Mouse (Mus musculus) CH12.LX (cell line): Measurements from ENCODE around the gene Zfp36l1. TPM values are rescaled to one million over a fixed set of nuclear protein-coding genes. Genes with fewer than 3 reads are reported as not detected.

ENCODE experiments used
- DNase-seq: peaks from one replicate; pipeline ENCODE4 v3.0.0-alpha.2; 2013; ENCODE audit errors: extremely low read depth
- H3K27ac ChIP-seq: 2 replicates; pipeline ENCODE4 v1.5.1; 2012; ENCODE audit warnings: low read depth, mild to moderate bottlenecking, control low read depth, moderate library complexity; ENCODE audit not compliant: insufficient read depth
- H3K27me3 ChIP-seq: replicated peaks from 2 replicates; pipeline ENCODE3; 2012; ENCODE audit warnings: inconsistent platforms
- H3K36me3 ChIP-seq, 2 experiments: replicated peaks in 1 of 2; 2 replicates each; pipeline versions ENCODE3 to v1.6.1; 2012; ENCODE audit warnings: inconsistent platforms in 1 of 2, low read length in 1 of 2, mild to moderate bottlenecking in 1 of 2, mixed read lengths in 1 of 2, moderate library complexity in 1 of 2; ENCODE audit not compliant: control insufficient read depth in 1 of 2, insufficient read depth in 1 of 2
- H3K4me1 ChIP-seq, 2 experiments: 2 replicates each; pipeline ENCODE4 v1.6.1; 2012; ENCODE audit warnings: inconsistent platforms in 1 of 2, moderate library complexity in 1 of 2; ENCODE audit not compliant: insufficient read depth in 2 of 2, control insufficient read depth in 1 of 2
- H3K4me2 ChIP-seq: 2 replicates; pipeline ENCODE4 v1.6.1; 2012; ENCODE audit warnings: low read depth, mild to moderate bottlenecking, control low read depth; ENCODE audit not compliant: poor library complexity, insufficient read depth, severe bottlenecking
- H3K4me3 ChIP-seq, 3 experiments: fragments of 150-350 bp in 1 of 3; sonication (generic) in 1 of 3; replicated peaks in 1 of 3; 2 replicates each; pipeline versions ENCODE3 to v1.5.1; 2011 to 2012; ENCODE audit warnings: low read depth in 2 of 3, low read length in 2 of 3, mild to moderate bottlenecking in 2 of 3, moderate library complexity in 2 of 3, control low read depth in 1 of 3, improper control_type of control experiment in 1 of 3, inconsistent platforms in 1 of 3, mixed read lengths in 1 of 3; ENCODE audit not compliant: poor library complexity in 1 of 3
- H3K79me2 ChIP-seq: replicated peaks from 2 replicates; pipeline ENCODE4 v1.6.1; 2012; ENCODE audit warnings: mild to moderate bottlenecking, moderate library complexity; ENCODE audit not compliant: control insufficient read depth, poor library complexity, insufficient read depth, severe bottlenecking; ENCODE audit errors: extremely low read depth
- H3K9ac ChIP-seq: 2 replicates; pipeline ENCODE4 v1.6.1; 2012; ENCODE audit warnings: low read depth, mild to moderate bottlenecking, control low read depth, moderate library complexity; ENCODE audit not compliant: insufficient read depth
- H3K9me3 ChIP-seq: replicated peaks from 2 replicates; pipeline ENCODE3; 2012; ENCODE audit warnings: low read length, inconsistent platforms, mixed read lengths
- BHLHE40 ChIP-seq: IDR thresholded peaks from 2 replicates; pipeline ENCODE4 v1.6.1; 2011; ENCODE audit warnings: mild to moderate bottlenecking, low read depth, low read length, improper control_type of control experiment
- CHD1 ChIP-seq: IDR thresholded peaks from 2 replicates; pipeline ENCODE4 v1.6.1; 2012; ENCODE audit warnings: low read depth, low read length, improper control_type of control experiment, inconsistent platforms
- CHD2 ChIP-seq: IDR thresholded peaks from 2 replicates; pipeline ENCODE4 v1.6.1; 2011; ENCODE audit warnings: low read length, improper control_type of control experiment
- CTCF ChIP-seq, 2 experiments: IDR thresholded peaks in 1 of 2; conservative IDR thresholded peaks in 1 of 2; 2 replicates each; pipeline ENCODE4 v1.5.1; 2011 to 2012; ENCODE audit warnings: low read depth in 2 of 2, low read length in 2 of 2, improper control_type of control experiment in 1 of 2, inconsistent platforms in 1 of 2, mild to moderate bottlenecking in 1 of 2, moderate library complexity in 1 of 2
- E2F4 ChIP-seq: IDR thresholded peaks from 2 replicates; pipeline ENCODE4 v1.6.1; 2011; ENCODE audit warnings: low read depth, low read length, improper control_type of control experiment; ENCODE audit not compliant: insufficient replicate concordance
- ELF1 ChIP-seq: IDR thresholded peaks from 2 replicates; pipeline ENCODE4 v1.6.1; 2014; ENCODE audit warnings: low read depth, mild to moderate bottlenecking, inconsistent platforms, low read length, improper control_type of control experiment
- EP300 ChIP-seq: IDR thresholded peaks from 2 replicates; pipeline ENCODE4 v1.6.1; 2011; ENCODE audit warnings: low read length, improper control_type of control experiment
- ETS1 ChIP-seq: conservative IDR thresholded peaks from 2 replicates; pipeline ENCODE4 v1.6.1; 2012; ENCODE audit warnings: low read depth, mild to moderate bottlenecking, inconsistent platforms, low read length, improper control_type of control experiment, moderate library complexity
- GABPA ChIP-seq: IDR thresholded peaks from 2 replicates; pipeline ENCODE4 v1.6.1; 2012; ENCODE audit warnings: low read depth, low read length, improper control_type of control experiment, inconsistent platforms; ENCODE audit not compliant: insufficient replicate concordance
- HCFC1 ChIP-seq: IDR thresholded peaks from 2 replicates; pipeline ENCODE4 v1.6.1; 2012; ENCODE audit warnings: low read depth, mild to moderate bottlenecking, inconsistent platforms, low read length, improper control_type of control experiment
- IRF4 ChIP-seq: IDR thresholded peaks from 2 replicates; pipeline ENCODE4 v1.6.1; 2014; ENCODE audit warnings: low read depth, mild to moderate bottlenecking, inconsistent platforms, low read length, improper control_type of control experiment
- JUN ChIP-seq: IDR thresholded peaks from 2 replicates; pipeline ENCODE4 v1.6.1; 2011; ENCODE audit warnings: low read depth, mild to moderate bottlenecking, low read length, improper control_type of control experiment, moderate library complexity; ENCODE audit not compliant: insufficient read depth
- JUND ChIP-seq: conservative IDR thresholded peaks from 2 replicates; pipeline ENCODE4 v1.6.1; 2011; ENCODE audit warnings: low read depth, low read length, improper control_type of control experiment
- MAX ChIP-seq: IDR thresholded peaks from 2 replicates; pipeline ENCODE4 v1.6.1; 2011; ENCODE audit warnings: low read length, improper control_type of control experiment
- MEF2A ChIP-seq: IDR thresholded peaks from 2 replicates; pipeline ENCODE4 v1.6.1; 2014; ENCODE audit warnings: low read depth, mild to moderate bottlenecking, inconsistent platforms, low read length, improper control_type of control experiment, borderline replicate concordance
- MYC ChIP-seq: IDR thresholded peaks from 2 replicates; pipeline ENCODE4 v1.6.1; 2011; ENCODE audit warnings: low read depth, mild to moderate bottlenecking, improper control_type of control experiment, low read length
- NELFE ChIP-seq: IDR thresholded peaks from 2 replicates; pipeline ENCODE4 v1.6.1; 2011; ENCODE audit warnings: low read depth, low read length, improper control_type of control experiment
- NRF1 ChIP-seq: IDR thresholded peaks from 2 replicates; pipeline ENCODE4 v1.6.1; 2014; ENCODE audit warnings: low read depth, mild to moderate bottlenecking, inconsistent platforms, low read length, improper control_type of control experiment, moderate library complexity
- PAX5 ChIP-seq: IDR thresholded peaks from 2 replicates; pipeline ENCODE4 v1.6.1; 2012; ENCODE audit warnings: low read length, inconsistent platforms, mixed read lengths
- POLR2A ChIP-seq: IDR thresholded peaks from 2 replicates; pipeline ENCODE4 v1.6.1; 2011; ENCODE audit warnings: low read depth, mild to moderate bottlenecking, improper control_type of control experiment, low read length
- POLR2AphosphoS2 ChIP-seq: IDR thresholded peaks from 2 replicates; pipeline ENCODE4 v1.6.1; 2011; ENCODE audit warnings: low read depth, low read length, improper control_type of control experiment
- RAD21 ChIP-seq: IDR thresholded peaks from 2 replicates; pipeline ENCODE4 v1.6.1; 2011; ENCODE audit warnings: low read depth, mild to moderate bottlenecking, low read length, improper control_type of control experiment, moderate library complexity
- RCOR1 ChIP-seq: conservative IDR thresholded peaks from 2 replicates; pipeline ENCODE4 v1.6.1; 2012; ENCODE audit warnings: low read depth, mild to moderate bottlenecking, inconsistent platforms, low read length, improper control_type of control experiment
- SMC3 ChIP-seq: IDR thresholded peaks from 2 replicates; pipeline ENCODE4 v1.6.1; 2011; ENCODE audit warnings: low read depth, low read length, improper control_type of control experiment
- TBP ChIP-seq: conservative IDR thresholded peaks from 2 replicates; pipeline ENCODE4 v1.6.1; 2011; ENCODE audit warnings: low read depth, low read length, improper control_type of control experiment
- TCF12 ChIP-seq: IDR thresholded peaks from 2 replicates; pipeline ENCODE4 v1.6.1; 2014; ENCODE audit warnings: low read depth, mild to moderate bottlenecking, inconsistent platforms, low read length, improper control_type of control experiment
- UBTF ChIP-seq: IDR thresholded peaks from 2 replicates; pipeline ENCODE4 v1.6.1; 2012; ENCODE audit warnings: low read depth, mild to moderate bottlenecking, inconsistent platforms, low read length, improper control_type of control experiment, moderate library complexity
- USF1 ChIP-seq: IDR thresholded peaks from 2 replicates; pipeline ENCODE4 v1.6.1; 2014; ENCODE audit warnings: low read depth, mild to moderate bottlenecking, inconsistent platforms, low read length, improper control_type of control experiment
- USF2 ChIP-seq: conservative IDR thresholded peaks from 2 replicates; pipeline ENCODE4 v1.6.1; 2011; ENCODE audit warnings: low read depth, low read length, improper control_type of control experiment
- ZMIZ1 ChIP-seq: IDR thresholded peaks from 2 replicates; pipeline ENCODE4 v1.6.1; 2012; ENCODE audit warnings: low read depth, mild to moderate bottlenecking, inconsistent platforms, low read length, improper control_type of control experiment
- dilution Hi-C: fragments of 300-500 bp; cut with MboI; formaldehyde crosslinking; loops from 2 replicates; pipeline ENCODE4 v1.14.3; 2020; ENCODE audit warnings: low sequenced_read_pairs; ENCODE audit not compliant: extremely low pct_unique_long_range_greater_than_20kb, extremely low pct_ligation_motif_present
- in situ Hi-C: fragments of 300-500 bp; cut with MboI; formaldehyde crosslinking; loops from 3 replicates; pipeline ENCODE4 v1.14.3; 2019; ENCODE audit warnings: low sequenced_read_pairs, low pct_ligation_motif_present, low pct_unique_long_range_greater_than_20kb, mixed read lengths
- polyA plus RNA-seq: library from polyadenylated mRNA; unstranded; fragments of >175 nt; gene quantifications from 2 replicates; pipeline ENCODE4 v1.2.1, GENCODE M21; 2012; ENCODE audit warnings: low read depth; ENCODE audit not compliant: insufficient read length
- total RNA-seq, 2 experiments: library from RNA; depleted of rRNA; stranded (reverse); fragments of 300-350 nt in 1 of 2; fragments of >200 nt in 1 of 2; gene quantifications; 2 replicates each; pipeline ENCODE4 v1.2.3; 2012 to 2014

Gene Zfp36l1
- total and polyA plus RNA-seq, 3 experiments = 32.7 to 192 (median 50.7) TPM

GRCm38 (mm10) chr12:80091080-80091479 lies 21.7 kb downstream of the Zfp36l1 start:
- Histone ChIP-seq H3K79me2 (no peaks in the 10 kb centered on the region), H3K9ac (peak overlapping the region; percentile 41; the same call in 1 of the 2 replicates), H3K4me2 (peak overlapping the region; percentile 64)
- TF ChIP-seq USF1 = no peak
- TF ChIP-seq CHD2 = no peak
- 0 out of 2 replicates have a peak, but pooled peaks have one; percentile 30 for TF ChIP-seq BHLHE40
- no peak for TF ChIP-seq PAX5
- TF ChIP-seq POLR2A = 0 out of 2 replicates have a peak, but pooled peaks have one; percentile 48
- TF ChIP-seq RAD21 = no peak; the same call in 1 of the 2 replicates
- no peak for TF ChIP-seq ELF1
- no peak for TF ChIP-seq ETS1
- no peak for TF ChIP-seq USF2
- no peak for TF ChIP-seq E2F4
- no peak for TF ChIP-seq NRF1
- TF ChIP-seq TBP = peak; percentile 62; the same call in 1 of the 2 replicates
- no peak for TF ChIP-seq GABPA
- peak; percentile 32 for TF ChIP-seq HCFC1
- no peak for TF ChIP-seq POLR2AphosphoS2
- no peak for TF ChIP-seq JUND
- TF ChIP-seq NELFE = peak; percentile 28; the same call in 1 of the 2 replicates
- no peak for TF ChIP-seq JUN
- peak; percentile 25; the same call in 1 of the 2 replicates for TF ChIP-seq EP300
- TF ChIP-seq MAX = 0 out of 2 replicates have a peak, but pooled peaks have one; percentile 29
- TF ChIP-seq UBTF = no peak
- peak; percentile 84 for TF ChIP-seq TCF12
- no peak for TF ChIP-seq SMC3
- no peak; the same call in 1 of the 2 replicates for TF ChIP-seq MEF2A
- TF ChIP-seq CHD1 = no peak; the same call in none of the 2 replicates
- TF ChIP-seq CTCF (conservative IDR thresholded peaks at IDR 0.05 in 1 of 2, IDR thresholded peaks at IDR 0.05 in 1 of 2; ENCODE audit: low read depth in 2 of 2, low read length in 2 of 2) = no peak
- TF ChIP-seq ZMIZ1 = no peak
- TF ChIP-seq MYC = 0 out of 2 replicates have a peak, but pooled peaks have one; percentile 12
- TF ChIP-seq IRF4 = peak; percentile 53
- TF ChIP-seq RCOR1 = 0 out of 2 replicates have a peak, but pooled peaks have one; percentile 25
- TF ChIP-seq, all 38 proteins: peak for 11
- in situ Hi-C loops = no loop called here
- dilution Hi-C loops = no loop called here
- H3K27me3 ChIP-seq = no peaks in the 10 kb centered on the region
- peak; percentile 66 for DNase-seq
- H3K27ac ChIP-seq = no peak overlapping the region
- no peaks in the 10 kb centered on the region for H3K9me3 ChIP-seq
- peak overlapping the region in 2 of 3 experiments; percentile 7 to 36 for H3K4me3 ChIP-seq
- H3K36me3 ChIP-seq = no peaks in the 10 kb centered on the region
- peaks cover 25 to 64% of the 10 kb centered on the region in 2 experiments for H3K4me1 ChIP-seq
